8 mouse cellular contexts compared by ENCODE assay signal in genomic region chr2:11253945-11254344, GRCm38 (mm10).
DNase-seq lines count a peak whose midpoint lies in the region; ATAC-seq lines count a peak whose summit lies in the region.

No protein-coding gene starts in this region.

- DNase-seq in cerebellum, adult 9-11 months = peak; percentile 5
- DNase-seq in urinary bladder, adult 18-20 months (ENCODE audit: low spot score in 2 of 2) = peak; percentile 23 to 24
- DNase-seq in urinary bladder, postnatal 4 days (ENCODE audit: low spot score in 2 of 2) = no peak
- peak; percentile 65 for DNase-seq in embryo, embryonic 10.5 days (ENCODE audit: low spot score)
- DNase-seq in kidney, postnatal 14 days = peak; percentile 56
- DNase-seq in thymus, postnatal 25 days = peak; percentile 74

- no peak for ATAC-seq in cerebellum, adult (ENCODE audit: insufficient number of reproducible peaks, low FRiP score, low TSS enrichment)
- ATAC-seq in megakaryocyte-erythroid progenitor cell, adult 5-6 weeks (replicated peaks; ENCODE audit: low FRiP score, low TSS enrichment, poor library complexity, severe bottlenecking) = peak; percentile 92

Comparison
In these comparisons a context has a peak if more than half of its experiments do, and no peak if none do; other contexts are left out.
1. DNase-seq: peak in cerebellum, adult 9-11 months (single experiment), urinary bladder, adult 18-20 months (2 of 2), embryo, embryonic 10.5 days (single experiment), kidney, postnatal 14 days (single experiment) and thymus, postnatal 25 days (single experiment); none in urinary bladder, postnatal 4 days (0 of 2).